Mouse (Mus musculus) embryonic stem cell, embryonic (primary cell): ENCODE results near the gene Tmem184b.

ENCODE experiments used
- CTCF ChIA-PET, 4 experiments: fragments of 300-600 bp in 2 of 4; fragments of 350-600 bp in 2 of 4; sonication (Branson Sonifier 250); formaldehyde crosslinking; loops; one replicate each; lab custom pipeline; 2022; ENCODE audit warnings: inconsistent platforms in 2 of 4; lab: Charles Lee
- POLR2A ChIA-PET, 4 experiments: fragments of 300-600 bp in 2 of 4; fragments of 350-600 bp in 2 of 4; sonication (Branson Sonifier 250); formaldehyde crosslinking; loops; one replicate each; lab custom pipeline; 2022; ENCODE audit warnings: antibody characterized with exemption in 4 of 4, inconsistent platforms in 1 of 4; lab: Charles Lee

Tmem184b gene

GRCm38 (mm10) chr15:79402836-79403762, at the start of gene Tmem184b:
Gene Tmem184b, minus strand, starts transcription at chr15:79403569.
- POLR2A ChIA-PET = interaction anchor here in 3 of 4 experiments (0.6 to 2.6 kb wide), 17 partner anchors 9 to 142 kb away, joined by 3 to 8 read pairs (median 3); no protein-coding TSS in a partner anchor
- CTCF ChIA-PET = interaction anchor here in 3 of 4 experiments (0.5 to 1.5 kb wide), 7 partner anchors 8 to 248 kb away, joined by 3 to 7 read pairs (median 4); no protein-coding TSS in a partner anchor

- CTCF ChIA-PET = interaction anchor here (0.6 to 2.1 kb wide), 13 partner anchors 11 to 179 kb away, joined by 3 to 8 read pairs (median 3); no protein-coding TSS in a partner anchor
- POLR2A ChIA-PET = interaction anchor here in 3 of 4 experiments (0.6 to 5.8 kb wide), 19 partner anchors 9 to 399 kb away, joined by 3 to 47 read pairs (median 4); partner anchors contain the start of genes Gtpbp1 (in 1 of the 3) and Kcnj4 (in 1 of the 3)
Observed at GRCm38 (mm10) chr15:79448041-79448440, 44.7 kb upstream of the Tmem184b start.

GRCm38 (mm10) chr15:79445786-79446654, 42.7 kb upstream of the Tmem184b start:
- ChIA-PET POLR2A (interaction anchor here in 3 of 4 experiments (0.6 to 5.8 kb wide), 12 partner anchors 8 to 90 kb away, joined by 3 to 47 read pairs (median 3); no protein-coding TSS in a partner anchor), CTCF (interaction anchor here in 1 of 4 experiments (1.0 kb wide), 1 partner anchor 20 kb away, joined by 3 read pairs; no protein-coding TSS in a partner anchor)

GRCm38 (mm10) chr15:79443856-79444410, 40.6 kb upstream of the Tmem184b start:
- POLR2A ChIA-PET = interaction anchor here in 3 of 4 experiments (0.6 to 1.8 kb wide), 14 partner anchors 9 to 1015 kb away, joined by 3 to 6 read pairs (median 3); partner anchors contain the start of genes Csnk1e (in 1 of the 3), Dmc1 (in 1 of the 3) and Tmem184b (in 1 of the 3)
- CTCF ChIA-PET = interaction anchor here in 2 of 4 experiments (0.6 to 1.8 kb wide), 5 partner anchors 23 to 205 kb away, joined by 3 to 4 read pairs (median 3); no protein-coding TSS in a partner anchor

- POLR2A ChIA-PET = interaction anchor here in 2 of 4 experiments (0.6 to 1.8 kb wide), 7 partner anchors 10 to 815 kb away, joined by 3 to 5 read pairs (median 3); partner anchors contain the start of gene Tmem184b (in 1 of the 2)
Observed at GRCm38 (mm10) chr15:79442961-79443518, 39.7 kb upstream of the Tmem184b start.

GRCm38 (mm10) chr15:79442257-79442611, 38.9 kb upstream of the Tmem184b start:
- POLR2A ChIA-PET = interaction anchor here in 3 of 4 experiments (0.7 to 1.9 kb wide), 5 partner anchors 9 to 866 kb away, joined by 3 to 7 read pairs (median 5); partner anchors contain the start of gene Csnk1e (in 1 of the 3)
- CTCF ChIA-PET = no interaction called here

More at GRCm38 (mm10) chr15:79442961-79443518, 39.7 kb upstream of the Tmem184b start:
- CTCF ChIA-PET = interaction anchor here in 2 of 4 experiments (0.5 to 1.8 kb wide), 4 partner anchors 23 to 206 kb away, joined by 3 to 4 read pairs (median 3); no protein-coding TSS in a partner anchor

DNA sequence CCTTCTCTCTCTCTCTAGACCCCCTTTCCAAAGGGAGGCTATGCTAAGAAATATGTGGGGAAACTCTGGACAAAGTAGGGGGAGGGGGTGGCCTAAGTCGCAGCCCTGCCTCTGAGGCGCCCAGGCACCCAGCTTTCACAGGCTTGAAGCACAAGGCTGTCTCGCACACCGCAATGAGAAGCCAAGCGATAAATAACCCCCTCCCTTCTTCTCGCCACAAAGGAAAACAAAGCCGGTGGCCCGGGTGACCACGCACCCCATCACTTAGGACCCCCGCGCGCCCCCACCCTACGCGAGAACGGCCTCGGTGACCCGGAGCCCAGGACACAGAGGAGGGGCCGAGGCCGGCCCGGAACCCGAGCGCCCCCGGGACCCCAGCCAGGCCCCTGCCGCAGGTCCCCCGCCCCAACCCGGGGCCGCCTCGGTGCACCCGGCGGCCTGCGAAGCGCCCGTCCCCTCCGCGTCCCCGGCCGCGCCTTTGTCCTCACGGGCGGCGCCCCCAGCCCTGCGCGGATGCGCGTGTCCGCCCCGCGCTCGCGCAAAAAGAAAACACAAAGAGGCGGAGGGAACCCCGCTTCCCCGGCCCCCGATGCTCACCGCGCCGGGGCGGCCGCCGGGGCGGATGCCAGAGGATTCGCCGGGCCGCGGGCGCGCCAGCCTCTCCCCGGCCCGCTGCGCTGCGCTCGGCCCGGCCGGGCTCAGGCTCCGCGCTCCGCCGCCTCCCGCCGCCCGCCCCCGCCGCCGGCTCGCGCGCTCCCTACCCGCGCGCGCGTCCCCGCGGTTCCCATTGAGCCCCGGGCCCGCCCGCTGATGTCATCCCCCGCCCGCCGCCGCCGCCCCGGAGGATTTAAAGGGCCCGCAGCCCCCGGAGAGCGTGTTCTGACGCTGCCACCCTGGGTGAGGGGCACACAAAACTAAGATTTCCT, 38.2 kb upstream of the Tmem184b start:
- ChIA-PET CTCF (interaction anchor here in 1 of 4 experiments (0.8 kb wide), 1 partner anchor 25 kb away, joined by 5 read pairs; no protein-coding TSS in a partner anchor), POLR2A (interaction anchor here in 2 of 4 experiments (1.2 to 4.3 kb wide), 5 partner anchors 13 to 60 kb away, joined by 3 to 26 read pairs (median 4); partner anchors contain the start of gene Csnk1e (in 1 of the 2))

DNA sequence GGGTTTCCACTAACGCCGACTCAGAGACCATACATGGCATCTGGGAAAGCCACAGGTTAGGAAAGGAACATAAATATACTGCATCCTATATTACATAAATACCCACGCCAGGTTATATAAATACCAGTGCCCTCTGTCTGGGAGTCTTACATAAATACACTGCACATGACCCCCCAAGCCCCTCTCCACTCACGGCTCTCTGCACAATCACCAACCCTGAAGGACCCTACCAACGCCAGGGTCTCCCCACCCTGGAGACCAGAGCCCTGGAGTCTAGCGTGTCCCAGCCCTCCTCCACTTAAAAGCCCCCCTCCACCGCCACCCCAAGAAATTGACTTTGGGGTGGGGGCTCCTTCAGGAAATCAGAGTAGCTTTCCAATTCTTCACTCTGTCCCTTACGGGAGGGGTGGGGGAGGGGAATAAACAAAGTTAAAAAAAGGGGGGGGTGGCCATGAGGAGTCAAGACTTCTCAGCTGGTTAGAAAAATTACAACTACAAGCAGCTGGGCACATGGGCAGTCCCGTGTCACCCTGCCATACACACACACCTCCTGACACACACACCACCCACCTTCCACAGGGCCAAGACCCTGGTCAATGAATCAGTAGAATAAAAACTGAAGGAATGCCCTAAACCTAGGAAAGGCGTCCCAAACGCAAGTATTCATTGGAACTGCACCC, 37.4 kb upstream of the Tmem184b start:
- CTCF ChIA-PET = interaction anchor here in 2 of 4 experiments (0.5 to 0.8 kb wide), 2 partner anchors 26 kb away, joined by 5 read pairs; no protein-coding TSS in a partner anchor
- POLR2A ChIA-PET = interaction anchor here in 2 of 4 experiments (0.6 to 4.3 kb wide), 12 partner anchors 11 to 1690 kb away, joined by 3 to 26 read pairs (median 4); partner anchors contain the start of genes Cbx7 (in 1 of the 2) and Csnk1e (in 1 of the 2)

- ChIA-PET CTCF (interaction anchor here in 2 of 4 experiments (0.5 to 1.0 kb wide), 4 partner anchors 25 to 169 kb away, joined by 3 to 9 read pairs (median 4); no protein-coding TSS in a partner anchor), POLR2A (interaction anchor here in 2 of 4 experiments (0.6 to 5.6 kb wide), 19 partner anchors 7 to 1691 kb away, joined by 3 to 47 read pairs (median 4); partner anchors contain the start of genes Cbx7 (in 1 of the 2) and Csnk1e (in 1 of the 2))
Observed at GRCm38 (mm10) chr15:79440223-79440622, 36.9 kb upstream of the Tmem184b start.

DNA sequence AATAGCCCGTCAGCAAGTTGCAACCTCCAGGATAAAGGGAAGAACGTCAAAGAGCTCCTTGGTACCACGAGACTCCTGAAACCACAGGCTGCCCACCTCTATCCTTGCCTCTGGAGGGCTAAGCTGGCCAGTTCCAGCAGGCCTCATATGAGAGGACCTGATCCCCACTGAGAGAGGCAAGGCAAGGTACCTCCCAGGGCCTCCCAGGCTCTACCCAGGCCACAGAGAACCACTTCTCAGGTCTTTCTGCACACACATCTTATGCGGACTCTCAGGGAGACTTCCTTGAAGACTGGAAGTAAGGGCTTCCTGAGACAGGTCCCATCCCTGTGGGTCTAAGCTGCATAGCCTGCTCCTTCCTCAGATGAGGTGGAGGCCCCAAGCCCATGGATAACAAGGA, 36.0 kb upstream of the Tmem184b start:
- POLR2A ChIA-PET = interaction anchor here (0.6 to 5.6 kb wide), 24 partner anchors 8 to 107 kb away, joined by 3 to 47 read pairs (median 4); partner anchors contain the start of genes Csnk1e (in 1 of the 4) and Ddx17 (in 1 of the 4)
- CTCF ChIA-PET = interaction anchor here in 2 of 4 experiments (1.0 to 1.2 kb wide), 3 partner anchors 43 to 168 kb away, joined by 3 to 9 read pairs (median 3); no protein-coding TSS in a partner anchor

- POLR2A ChIA-PET = interaction anchor here (0.6 to 5.6 kb wide), 28 partner anchors 9 to 117 kb away, joined by 3 to 47 read pairs (median 4); partner anchors contain the start of genes Csnk1e (in 2 of the 4), Ddx17 (in 1 of the 4) and Tmem184b (in 1 of the 4)
- CTCF ChIA-PET = interaction anchor here in 2 of 4 experiments (0.7 to 1.2 kb wide), 4 partner anchors 26 to 159 kb away, joined by 3 to 6 read pairs (median 3); no protein-coding TSS in a partner anchor
Observed at GRCm38 (mm10) chr15:79438816-79439215, 35.4 kb upstream of the Tmem184b start.

DNA sequence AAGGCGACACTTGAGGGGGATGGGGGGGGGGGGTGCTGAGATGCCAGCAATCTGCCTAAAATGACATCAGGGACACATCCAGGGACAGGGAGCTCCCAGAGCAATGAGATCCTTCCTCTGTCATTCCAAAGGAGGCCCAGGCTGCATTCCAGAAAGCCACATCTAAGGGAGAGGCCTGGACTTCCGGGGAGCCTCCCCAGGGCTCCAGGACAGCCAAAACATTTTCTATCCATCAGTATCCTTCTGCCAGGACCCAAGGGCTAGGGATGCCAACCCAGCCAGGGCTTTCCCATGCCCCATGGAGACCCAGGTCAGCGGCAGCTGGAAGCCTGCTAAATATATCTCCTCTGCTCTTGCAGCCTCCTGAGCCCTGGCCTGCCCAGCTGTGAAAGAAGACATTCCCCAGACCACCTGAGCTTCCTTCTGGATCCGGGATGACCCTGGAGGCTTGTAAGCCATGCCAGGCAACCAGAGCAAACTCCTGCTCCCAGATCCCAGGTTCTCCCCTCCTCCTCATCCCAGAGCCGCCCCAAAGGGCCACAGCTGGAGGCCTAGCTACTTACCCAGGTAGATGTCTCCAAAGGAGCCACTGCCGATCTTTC, 34.9 kb upstream of the Tmem184b start:
- ChIA-PET CTCF (interaction anchor here in 2 of 4 experiments (0.6 to 1.2 kb wide), 4 partner anchors 26 to 57 kb away, joined by 3 to 7 read pairs (median 4); no protein-coding TSS in a partner anchor), POLR2A (interaction anchor here (0.6 to 5.6 kb wide), 30 partner anchors 7 to 1457 kb away, joined by 3 to 47 read pairs (median 4); partner anchors contain the start of genes Csnk1e (in 2 of the 4), Ddx17 (in 1 of the 4) and Tmem184b (in 1 of the 4))

DNA sequence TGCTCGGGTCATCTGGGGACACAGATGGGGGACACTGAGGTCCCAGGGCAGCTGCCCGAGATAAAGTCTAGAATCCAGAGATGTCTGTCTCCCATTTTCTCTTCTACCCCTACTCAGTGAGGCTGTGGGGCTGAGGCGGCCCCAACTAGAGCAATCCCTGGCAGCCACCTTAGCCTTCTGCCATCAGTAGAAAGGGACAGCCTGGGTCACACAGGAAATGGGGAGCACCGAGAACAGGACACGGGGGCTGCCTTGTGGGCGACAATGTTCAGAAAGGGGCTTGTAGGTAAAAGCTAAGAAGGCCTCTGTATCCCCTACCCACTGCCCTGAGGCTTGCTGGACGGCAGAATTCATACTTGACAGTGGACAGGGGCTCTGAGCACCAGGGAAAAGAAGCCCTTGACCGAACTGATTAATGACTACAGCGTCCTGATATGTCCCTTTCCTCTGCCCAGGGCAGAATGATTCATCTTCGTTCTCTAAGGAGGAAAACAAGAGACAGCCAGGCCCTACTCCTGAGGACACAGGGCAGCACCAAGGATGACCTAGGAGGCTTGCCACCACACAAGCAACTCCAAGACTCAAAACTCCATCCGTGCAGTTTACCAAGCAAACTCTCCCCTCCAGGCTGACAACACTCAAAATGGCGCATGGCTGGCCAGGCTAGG, 34.3 kb upstream of the Tmem184b start:
- CTCF ChIA-PET = interaction anchor here in 3 of 4 experiments (0.5 to 1.8 kb wide), 10 partner anchors 11 to 593 kb away, joined by 3 to 8 read pairs (median 4); no protein-coding TSS in a partner anchor
- POLR2A ChIA-PET = interaction anchor here in 3 of 4 experiments (0.6 to 9.4 kb wide), 36 partner anchors 8 to 1456 kb away, joined by 3 to 76 read pairs (median 7); partner anchors contain the start of genes Csnk1e (in 2 of the 3), Ddx17 (in 2 of the 3), Pla2g6 (in 1 of the 3) and Tmem184b (in 1 of the 3)
